Mouse (Mus musculus) testis, adult 2 months (tissue): Measurements from ENCODE around the gene Rragd. TPM values are rescaled to one million over a fixed set of nuclear protein-coding genes. Genes with fewer than 3 reads are reported as not detected.

Experiments
- H3K27ac ChIP-seq: fragments of 200-500 bp; 2 replicates; pipeline ENCODE4 v1.5.1; 2012; ENCODE audit warnings: low read depth, low read length; ENCODE audit not compliant: control insufficient read depth, insufficient read depth
- H3K27me3 ChIP-seq: fragments of 200-500 bp; 2 replicates; pipeline ENCODE4 v1.6.1; 2012; ENCODE audit warnings: mild to moderate bottlenecking, low read length, moderate library complexity; ENCODE audit not compliant: control insufficient read depth, insufficient read depth
- H3K36me3 ChIP-seq: fragments of 200-500 bp; 2 replicates; pipeline ENCODE4 v1.6.1; 2012; ENCODE audit warnings: mild to moderate bottlenecking, low read length; ENCODE audit not compliant: control insufficient read depth, insufficient read depth
- H3K4me1 ChIP-seq: fragments of 200-500 bp; 2 replicates; pipeline ENCODE4 v1.6.1; 2012; ENCODE audit warnings: low read length; ENCODE audit not compliant: control insufficient read depth, insufficient read depth
- H3K4me3 ChIP-seq: fragments of 200-500 bp; 2 replicates; pipeline ENCODE4 v1.5.1; 2012; ENCODE audit warnings: low read depth, mild to moderate bottlenecking, low read length, moderate library complexity, mixed read lengths; ENCODE audit not compliant: control insufficient read depth
- CTCF ChIP-seq: fragments of 200-500 bp; IDR thresholded peaks from 2 replicates; pipeline ENCODE4 v1.5.1; 2012; ENCODE audit warnings: low read depth, mild to moderate bottlenecking, inconsistent platforms, low read length, moderate library complexity; ENCODE audit not compliant: control insufficient read depth, insufficient read depth, insufficient replicate concordance
- POLR2A ChIP-seq: fragments of 200-500 bp; IDR thresholded peaks from 2 replicates; pipeline ENCODE4 v1.6.1; 2012; ENCODE audit warnings: low read depth, mild to moderate bottlenecking, inconsistent platforms, low read length, moderate library complexity; ENCODE audit not compliant: control insufficient read depth
- polyA plus RNA-seq: library from polyadenylated mRNA; depleted of rRNA; stranded (reverse); fragments of >200 nt; gene quantifications from 2 replicates; pipeline ENCODE4 v1.2.3, GENCODE M21; 2012

The Rragd gene
- polyA plus RNA-seq, 1 experiment, result 2.6 TPM

DNA sequence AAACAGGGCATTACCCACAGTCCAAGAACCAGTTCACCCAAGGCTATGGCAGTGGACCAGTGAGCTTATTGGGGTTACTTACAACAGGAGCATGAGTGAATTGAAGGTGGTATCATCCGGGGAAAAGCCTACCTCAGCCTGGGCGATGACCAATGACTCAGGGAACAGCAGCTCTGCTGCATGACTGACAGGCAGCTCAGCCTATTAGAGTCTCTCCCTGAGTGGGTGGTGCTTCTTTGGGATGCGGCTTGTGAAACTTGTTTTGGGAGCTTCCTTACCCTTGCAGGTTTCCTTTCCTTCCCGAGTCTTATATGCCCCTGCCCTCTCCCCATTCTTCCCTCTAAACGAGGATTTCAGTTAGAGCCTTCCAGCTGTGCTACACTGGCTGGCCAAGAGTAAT is 69.8 kb downstream of the Rragd start:
- Histone ChIP-seq H3K27ac (no peak overlapping the region), H3K27me3 (no peaks in the 10 kb centered on the region), H3K4me3 (no peak overlapping the region), H3K4me1 (no peaks in the 10 kb centered on the region), H3K36me3 (no peaks in the 10 kb centered on the region)
- TF ChIP-seq CTCF (no peak), POLR2A (no peak)

DNA sequence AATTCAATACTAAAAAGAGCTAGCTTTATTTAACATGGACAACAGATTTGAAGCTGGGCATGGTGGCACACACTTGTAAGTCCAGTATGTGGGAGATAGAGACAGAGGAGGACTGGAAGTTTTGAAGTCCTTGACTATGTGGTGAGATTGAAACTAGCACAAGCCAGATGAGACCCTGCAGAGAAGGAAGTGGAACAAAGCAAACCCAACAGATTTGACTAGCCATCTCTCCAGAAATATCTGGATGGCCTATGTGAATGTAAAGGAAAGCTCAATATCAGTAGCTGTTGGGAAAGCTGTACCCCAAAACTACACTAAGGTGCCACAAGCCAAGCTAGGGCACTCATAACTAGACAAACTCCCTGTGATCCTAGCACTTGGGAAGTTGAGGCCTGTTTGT is 71.6 kb downstream of the Rragd start:
- H3K4me3 ChIP-seq, result no peak overlapping the region
- no peaks in the 10 kb centered on the region for H3K36me3 ChIP-seq
- no peaks in the 10 kb centered on the region for H3K4me1 ChIP-seq
- H3K27ac ChIP-seq, result no peak overlapping the region
- H3K27me3 ChIP-seq, result no peaks in the 10 kb centered on the region
- no peak for TF ChIP-seq CTCF

DNA sequence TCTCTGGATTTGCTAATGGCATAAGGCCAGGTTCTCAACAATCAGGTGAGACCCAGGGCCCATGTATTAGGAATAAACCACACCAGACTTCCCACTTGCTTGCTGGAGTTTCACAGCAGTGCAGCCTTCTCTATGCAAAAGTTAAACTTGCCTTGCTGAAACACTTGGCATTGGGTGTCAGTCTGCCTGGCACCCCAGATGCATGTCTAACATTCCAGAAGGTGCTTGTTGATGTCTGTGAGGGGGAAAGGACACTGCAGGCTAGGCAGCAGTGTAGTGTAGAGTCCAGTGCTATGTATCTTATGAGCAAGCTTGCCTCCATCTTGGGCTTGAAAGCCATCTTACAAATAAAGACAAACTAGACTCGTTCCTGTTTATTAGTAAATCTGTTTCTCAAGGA is 73.5 kb downstream of the Rragd start:
- H3K27me3 ChIP-seq, result no peaks in the 10 kb centered on the region
- 0 out of 2 replicates have a peak overlapping the region, but pooled peaks have one; percentile 12 for H3K27ac ChIP-seq
- no peak for TF ChIP-seq CTCF
- TF ChIP-seq POLR2A, result no peak
- H3K36me3 ChIP-seq, result no peaks in the 10 kb centered on the region
- H3K4me1 ChIP-seq, result no peaks in the 10 kb centered on the region
- H3K4me3 ChIP-seq, result no peak overlapping the region

DNA sequence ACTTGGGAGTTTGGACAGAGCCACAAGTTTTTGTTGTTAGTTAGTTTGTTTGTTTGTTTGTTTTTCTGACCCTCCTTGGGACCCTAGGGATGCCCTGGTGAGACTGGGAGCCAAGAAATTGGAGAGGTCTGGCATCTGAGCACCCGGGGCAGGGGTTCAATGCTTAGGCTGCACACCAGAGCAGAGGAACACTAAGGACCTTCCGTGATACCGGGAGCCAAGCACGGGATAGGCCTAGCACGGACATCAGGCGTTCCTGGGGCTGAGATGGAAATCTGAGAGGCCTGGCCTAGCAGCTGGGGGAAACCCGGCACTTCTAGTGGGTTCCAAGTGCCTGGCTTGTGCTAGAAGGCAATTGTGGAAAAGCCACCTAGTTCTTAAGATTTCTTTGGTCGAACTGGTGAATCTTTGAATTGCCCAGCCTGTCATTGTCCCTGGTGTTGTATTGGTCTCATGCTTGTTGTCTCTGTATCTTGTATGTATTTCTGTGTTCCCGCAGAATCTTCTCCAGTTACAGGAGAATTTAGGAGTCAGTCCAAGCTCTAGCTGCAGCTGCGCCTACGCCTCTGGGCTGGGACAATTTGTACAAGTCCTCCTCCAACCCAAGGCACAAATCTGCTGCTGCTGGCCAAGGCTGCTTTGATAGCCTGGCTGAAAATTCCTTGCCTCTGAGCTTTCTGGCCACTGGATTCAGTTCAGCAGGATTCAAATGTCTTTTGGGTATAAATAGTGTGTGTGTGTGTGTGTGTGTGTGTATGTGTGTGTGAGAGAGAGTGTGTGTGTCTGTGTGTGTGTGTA is 75.3 kb downstream of the Rragd start:
- H3K4me3 ChIP-seq, result no peak overlapping the region
- no peaks in the 10 kb centered on the region for H3K27me3 ChIP-seq
- no peak for TF ChIP-seq POLR2A
- TF ChIP-seq CTCF, result no peak
- H3K36me3 ChIP-seq, result no peaks in the 10 kb centered on the region
- no peaks in the 10 kb centered on the region for H3K4me1 ChIP-seq
- H3K27ac ChIP-seq, result peak overlapping the region; percentile 75

DNA sequence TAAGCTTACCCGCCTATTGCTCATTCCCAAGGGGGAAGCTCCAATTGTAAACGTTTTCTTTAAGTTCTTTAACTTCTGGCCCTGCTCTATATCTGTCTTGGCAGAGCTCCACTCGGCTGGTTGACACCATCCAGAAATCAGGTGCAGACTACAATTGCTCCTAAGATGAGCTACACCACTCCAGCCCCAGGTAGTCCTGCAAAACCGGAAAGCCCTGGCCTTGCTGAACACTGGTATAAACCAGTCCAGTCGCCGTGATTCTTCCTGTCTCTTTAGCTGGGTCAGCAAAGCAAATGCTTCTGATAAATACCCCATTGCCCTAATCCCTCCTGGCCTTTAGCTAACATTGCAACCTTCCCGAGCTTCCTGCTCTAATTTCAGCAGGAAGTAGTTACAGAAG is 78.3 kb downstream of the Rragd start:
- H3K4me1 ChIP-seq, result peaks cover 3% of the 10 kb centered on the region; the same call in 1 of the 2 replicates
- no peak overlapping the region for H3K27ac ChIP-seq
- H3K4me3 ChIP-seq, result no peak overlapping the region
- TF ChIP-seq CTCF, result no peak
- H3K36me3 ChIP-seq, result no peaks in the 10 kb centered on the region
- no peaks in the 10 kb centered on the region for H3K27me3 ChIP-seq

- Histone ChIP-seq H3K27ac (no peak within 1 kb of the TSS), H3K4me3 (no peak within 1 kb of the TSS), H3K27me3 (no peaks in the 10 kb centered on the region), H3K4me1 (peaks cover 3% of the 10 kb centered on the region; the same call in 1 of the 2 replicates), H3K36me3 (no peaks in the 10 kb centered on the region)
- TF ChIP-seq CTCF (no peak), POLR2A (no peak)
These were observed 80.1 kb downstream of the Rragd start, which contains the start of gene Gabrr2 for GRCm38 (mm10) chr4:33062981-33063380. Gene Gabrr2, plus strand, starts transcription at chr4:33062999.

DNA sequence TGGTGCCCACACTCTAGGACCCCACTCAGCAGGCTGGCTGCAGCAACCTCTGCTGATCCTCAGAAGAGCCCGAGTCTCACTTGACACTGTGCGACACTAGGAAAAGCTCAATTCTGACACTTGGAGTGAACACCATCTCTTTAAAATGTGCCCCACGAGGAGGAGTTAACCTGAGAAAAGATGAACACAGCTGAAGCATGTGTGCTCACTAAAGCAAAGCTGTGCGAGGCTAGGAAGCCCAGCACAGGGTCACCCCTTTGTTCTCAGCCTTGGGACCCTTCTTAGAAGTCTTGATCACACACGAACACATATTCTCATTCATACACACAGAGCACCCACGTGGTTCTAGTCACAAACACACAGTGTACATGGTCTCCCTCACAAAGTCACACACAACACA is 82.1 kb downstream of the Rragd start:
- Histone ChIP-seq H3K4me1 (peaks cover 3% of the 10 kb centered on the region; the same call in 1 of the 2 replicates), H3K27me3 (no peaks in the 10 kb centered on the region), H3K27ac (no peak overlapping the region), H3K36me3 (no peaks in the 10 kb centered on the region), H3K4me3 (no peak overlapping the region)
- TF ChIP-seq CTCF (no peak), POLR2A (no peak)

DNA sequence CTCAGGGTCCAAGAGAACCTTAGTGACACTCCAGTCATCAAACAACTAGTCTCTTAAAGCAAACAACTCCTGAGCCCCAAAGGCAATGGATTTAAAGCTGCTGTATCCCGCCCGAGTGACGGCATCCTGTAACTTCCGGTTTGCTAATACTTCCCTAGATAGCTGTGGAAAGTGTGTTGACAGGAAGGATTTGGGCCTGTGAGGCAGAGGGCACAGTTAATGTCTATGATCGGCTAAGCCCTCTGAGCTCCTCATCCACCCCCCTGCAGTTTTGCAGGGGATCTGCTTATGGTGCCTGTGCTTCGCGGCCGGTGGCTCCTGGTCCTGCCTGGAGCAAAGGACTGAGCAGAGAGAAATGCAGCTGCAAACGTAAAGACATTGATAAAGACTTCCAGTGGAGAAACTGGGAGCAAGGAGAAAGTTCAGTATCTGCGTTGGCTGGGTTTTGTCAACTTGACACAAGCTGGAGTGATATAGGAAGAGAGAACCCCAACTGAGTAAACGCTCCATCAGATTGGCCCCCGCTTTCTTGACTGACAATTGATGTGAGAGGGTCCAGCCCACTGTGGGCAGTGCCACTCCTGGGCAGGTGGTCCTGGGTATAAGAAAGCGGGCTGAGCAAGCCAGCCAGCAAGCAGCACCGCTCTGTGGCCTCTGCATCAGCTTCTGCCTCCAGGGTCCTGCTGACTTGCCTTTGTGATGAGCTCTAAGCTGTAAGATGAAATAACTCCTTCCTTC is 83.6 kb downstream of the Rragd start:
- H3K4me1 ChIP-seq, result peaks cover 3% of the 10 kb centered on the region; the same call in 1 of the 2 replicates
- no peaks in the 10 kb centered on the region for H3K36me3 ChIP-seq
- no peak overlapping the region for H3K27ac ChIP-seq
- H3K4me3 ChIP-seq, result peak overlapping the region; percentile 42
- TF ChIP-seq POLR2A (no peak), CTCF (no peak)
- no peaks in the 10 kb centered on the region for H3K27me3 ChIP-seq
